14 mouse cellular contexts compared by ENCODE assay signal in genomic region chr2:180248947-180249660, GRCm38 (mm10). TPM values are rescaled to one million over a fixed set of nuclear protein-coding genes. Genes with fewer than 3 reads are reported as not detected.
DNase-seq lines count a peak whose midpoint lies in the region; ATAC-seq lines count a peak whose summit lies in the region.
"Had no signal": no experiment of that assay in that cellular context is flagged by ENCODE, and none has a peak within 500 bp of the region (broad histone marks: within the 10 kb centered on the region; RNA-seq: fewer than 3 reads in every experiment).

No protein-coding gene starts in this region.

- no peak overlapping the region for H3K27ac ChIP-seq in intestine, embryonic 16.5 days (ENCODE audit: low read length)
- peak overlapping the region; percentile 29; the same call in 1 of the 2 replicates for H3K27ac ChIP-seq in liver, embryonic 13.5 days
- H3K27ac ChIP-seq: limb, embryonic 15.5 days had no signal

- no peaks in the 10 kb centered on the region for H3K9me3 ChIP-seq in intestine, embryonic 16.5 days (ENCODE audit: control insufficient read depth, low read length)
- no peaks in the 10 kb centered on the region for H3K9me3 ChIP-seq in liver, embryonic 13.5 days (replicated peaks)
- H3K9me3 ChIP-seq: limb, embryonic 15.5 days had no signal

- no peak overlapping the region for H3K4me2 ChIP-seq in intestine, embryonic 16.5 days (ENCODE audit: low read depth, low read length)
- H3K4me2 ChIP-seq in liver, embryonic 13.5 days: no peak overlapping the region
- H3K4me2 ChIP-seq: limb, embryonic 15.5 days had no signal

- peak; percentile 81 for DNase-seq in heart, adult 11 months
- DNase-seq in heart, adult 18-20 months: no peak
- DNase-seq in 416B (ENCODE audit: low read depth): peak; percentile 62
- DNase-seq in liver, embryonic 13.5 days: no peak
- no peak for DNase-seq in thymus, postnatal 10 days (ENCODE audit: low spot score in 2 of 2)
- DNase-seq in cerebellum, postnatal 14 days: no peak
- DNase-seq: adrenal gland, postnatal 10 days; gastrocnemius, postnatal 10 days; layer of hippocampus, postnatal 36 days had no signal

- peaks cover 7% of the 10 kb centered on the region for H3K4me1 ChIP-seq in intestine, embryonic 16.5 days (ENCODE audit: control insufficient read depth, insufficient read depth, low read length)
- peaks cover 14% of the 10 kb centered on the region for H3K4me1 ChIP-seq in liver, embryonic 13.5 days (replicated peaks)
- H3K4me1 ChIP-seq: limb, embryonic 15.5 days had no signal

- H3K36me3 ChIP-seq in intestine, embryonic 16.5 days (ENCODE audit: control insufficient read depth, insufficient read depth, low read length): no peaks in the 10 kb centered on the region
- H3K36me3 ChIP-seq in liver, embryonic 13.5 days: no peaks in the 10 kb centered on the region
- H3K36me3 ChIP-seq: limb, embryonic 15.5 days had no signal

- no peaks in the 10 kb centered on the region for H3K27me3 ChIP-seq in intestine, embryonic 16.5 days (replicated peaks; ENCODE audit: control insufficient read depth, insufficient read depth, low read length)
- H3K27me3 ChIP-seq in liver, embryonic 13.5 days: no peaks in the 10 kb centered on the region
- H3K27me3 ChIP-seq: limb, embryonic 15.5 days had no signal

- 51% methylated on average over 9 of the region's 9 CpGs for WGBS in intestine, embryonic 16.5 days
- 62% methylated on average over 9 of the region's 9 CpGs for WGBS in liver, embryonic 13.5 days (ENCODE audit: insufficient replicate concordance)

- ATAC-seq in intestine, embryonic 16.5 days: peak; percentile 36
- ATAC-seq in liver, embryonic 13.5 days (ENCODE audit: low read depth): peak; percentile 57
- ATAC-seq in cerebellum, adult (ENCODE audit: insufficient number of reproducible peaks, low FRiP score, low TSS enrichment): no peak
- ATAC-seq: inflammation-experienced regulatory T-cells, adult 6 months had no signal

- H3K9ac ChIP-seq in intestine, embryonic 16.5 days (ENCODE audit: low read depth, low read length): peak overlapping the region; percentile 39; the same call in 1 of the 2 replicates
- H3K9ac ChIP-seq in liver, embryonic 13.5 days: no peak overlapping the region
- H3K9ac ChIP-seq: limb, embryonic 15.5 days had no signal

- H3K4me3 ChIP-seq in intestine, embryonic 16.5 days (ENCODE audit: low read length): no peak overlapping the region
- H3K4me3 ChIP-seq in liver, embryonic 13.5 days (replicated peaks): no peak overlapping the region
- H3K4me3 ChIP-seq: limb, embryonic 15.5 days had no signal

RNA-seq across cellular contexts. Expression of gene Rps21, which starts 8.1 kb away (rescaled TPM):
- total RNA-seq in heart, adult 18-20 months (2021): 100 to 1,000 TPM; 561 to 600 TPM
- 471 and 487 TPM in 2 replicates for polyA plus RNA-seq in intestine, embryonic 16.5 days (2015; fragmentation: Nextera tagmentation; extraction: Ambion mirVana)
- 525 and 552 TPM in 2 replicates for polyA plus RNA-seq in liver, embryonic 13.5 days (2015; fragmentation: Nextera tagmentation; extraction: Ambion mirVana)

RNA-seq across cellular contexts. Expression of gene Lama5, which starts 23.4 kb away (rescaled TPM):
- 10 to 100 TPM; 72.2 to 78.5 TPM for total RNA-seq in heart, adult 18-20 months (2021)
- polyA plus RNA-seq in intestine, embryonic 16.5 days (2015; fragmentation: Nextera tagmentation; extraction: Ambion mirVana): 26.7 and 29.7 TPM in 2 replicates
- polyA plus RNA-seq in liver, embryonic 13.5 days (2015; fragmentation: Nextera tagmentation; extraction: Ambion mirVana): 1.5 and 1.9 TPM in 2 replicates

RNA-seq across cellular contexts. Expression of gene Cables2, which starts 24.2 kb away (rescaled TPM):
- 10 to 100 TPM; 10.9 TPM for total RNA-seq in heart, adult 18-20 months (2021)
- 2.8 and 4.8 TPM in 2 replicates for polyA plus RNA-seq in intestine, embryonic 16.5 days (2015; fragmentation: Nextera tagmentation; extraction: Ambion mirVana)
- polyA plus RNA-seq in liver, embryonic 13.5 days (2015; fragmentation: Nextera tagmentation; extraction: Ambion mirVana): 4.2 and 4.4 TPM in 2 replicates

RNA-seq across cellular contexts. Expression of gene Rbbp8nl, which starts 40.6 kb away (rescaled TPM):
- total RNA-seq in heart, adult 18-20 months (2021): not detected
- 2.5 TPM in 2 replicates for polyA plus RNA-seq in intestine, embryonic 16.5 days (2015; fragmentation: Nextera tagmentation; extraction: Ambion mirVana)
- not detected in 2 replicates for polyA plus RNA-seq in liver, embryonic 13.5 days (2015; fragmentation: Nextera tagmentation; extraction: Ambion mirVana)
- total RNA-seq: adrenal gland, postnatal 10 days; gastrocnemius, postnatal 10 days; layer of hippocampus, postnatal 36 days had no signal
- polyA plus RNA-seq: C2C12; inflammation-experienced regulatory T-cells, adult 6 months had no signal

Comparison
In these comparisons a context has a peak if more than half of its experiments do, and no peak if none do; other contexts are left out.
1. DNase-seq: peak in heart, adult 11 months (single experiment) and 416B (single experiment); none in heart, adult 18-20 months (0 of 2), liver, embryonic 13.5 days (single experiment), thymus, postnatal 10 days (0 of 2) and cerebellum, postnatal 14 days (0 of 2).